Comparison of ENCODE assay signal across 20 mouse cellular contexts in the genomic region with DNA sequence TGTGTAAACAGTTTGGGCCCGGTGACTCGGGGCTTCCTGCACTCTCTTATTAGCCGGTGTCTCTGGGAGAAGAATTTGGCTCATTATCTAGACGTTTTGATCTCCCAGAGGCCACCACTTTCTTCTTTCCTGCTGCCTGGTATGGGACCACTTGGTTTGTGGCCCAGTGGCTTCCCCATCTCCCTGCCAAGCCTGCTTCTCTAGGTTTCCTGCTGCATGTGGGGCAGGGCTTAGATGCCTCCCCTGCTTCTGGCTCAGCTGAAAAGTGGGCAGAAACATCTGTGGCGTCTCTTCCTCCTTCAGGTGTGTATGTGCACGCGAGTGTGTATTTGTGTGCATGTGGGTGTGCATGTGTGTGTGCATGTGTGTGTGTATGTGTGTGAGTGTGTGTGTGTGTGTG.
DNase-seq lines count a peak whose midpoint lies in the region; ATAC-seq and TF ChIP-seq lines count a peak whose summit lies in the region.
"Had no signal": no experiment of that assay in that cellular context is flagged by ENCODE, and none has a peak within 500 bp of the region (broad histone marks: within the 10 kb centered on the region; RNA-seq: fewer than 3 reads in every experiment).

No protein-coding gene starts in this region.

- ATAC-seq in midbrain, embryonic 16.5 days, result no peak
- ATAC-seq in midbrain, embryonic 15.5 days (replicated peaks), result no peak
- no peak for ATAC-seq in megakaryocyte progenitor cell, adult 5-6 weeks (replicated peaks; ENCODE audit: poor library complexity)
- ATAC-seq: CD4-positive, CD25-positive, alpha-beta regulatory T cell, adult 4 months; hindbrain, embryonic 16.5 days; inflammation-experienced regulatory T-cells, adult 6 months had no signal

- peak; percentile 8 for DNase-seq in NIH3T3 (ENCODE audit: low read depth)
- DNase-seq in brain, embryonic 14.5 days (ENCODE audit: low read depth), result peak; percentile 40
- DNase-seq in c-Kit-positive CD71-positive TER-119-positive erythroid progenitor cells, embryonic 14.5 days (ENCODE audit: low spot score), result no peak
- DNase-seq: adrenal gland, postnatal 10 days; B cell, adult 2 months; embryo, embryonic 11 days; gastrocnemius, postnatal 14 days; heart, adult 2 months; heart, postnatal 14 days had no signal

- no peaks in the 10 kb centered on the region for H3K36me3 ChIP-seq in midbrain, embryonic 16.5 days (ENCODE audit: control insufficient read depth, insufficient read depth, low read length)
- no peaks in the 10 kb centered on the region for H3K36me3 ChIP-seq in midbrain, embryonic 15.5 days (replicated peaks)
- H3K36me3 ChIP-seq: embryonic facial prominence, embryonic 15.5 days; G1E; heart, embryonic 15.5 days had no signal

- TF ChIP-seq CTCF in brain, embryonic 14.5 days (IDR thresholded peaks at IDR 0.05; ENCODE audit: borderline replicate concordance, extremely low read depth, insufficient read depth, insufficient read length), result no peak

- 49% methylated on average over 7 of the region's 7 CpGs for WGBS in midbrain, embryonic 16.5 days
- 50% methylated on average over 7 of the region's 7 CpGs for WGBS in midbrain, embryonic 15.5 days

- H3K4me2 ChIP-seq in midbrain, embryonic 16.5 days (ENCODE audit: low read length), result no peak overlapping the region
- H3K4me2 ChIP-seq in midbrain, embryonic 15.5 days, result no peak overlapping the region
- H3K4me2 ChIP-seq: embryonic facial prominence, embryonic 15.5 days; heart, embryonic 11.5 days; heart, embryonic 15.5 days had no signal

- no peaks in the 10 kb centered on the region for H3K9me3 ChIP-seq in midbrain, embryonic 16.5 days (replicated peaks; ENCODE audit: control insufficient read depth, low read length, poor library complexity, severe bottlenecking)
- no peaks in the 10 kb centered on the region for H3K9me3 ChIP-seq in midbrain, embryonic 15.5 days
- H3K9me3 ChIP-seq: embryonic facial prominence, embryonic 15.5 days; G1E; heart, embryonic 15.5 days had no signal

- H3K4me1 ChIP-seq in midbrain, embryonic 16.5 days (ENCODE audit: control insufficient read depth, insufficient read depth, low read length), result peaks cover 3% of the 10 kb centered on the region; the same call in 1 of the 2 replicates
- H3K4me1 ChIP-seq in midbrain, embryonic 15.5 days, result peaks cover 10% of the 10 kb centered on the region; the same call in 1 of the 2 replicates

- no peak overlapping the region for H3K9ac ChIP-seq in midbrain, embryonic 16.5 days (ENCODE audit: low read depth, low read length)
- no peak overlapping the region for H3K9ac ChIP-seq in midbrain, embryonic 15.5 days
- H3K9ac ChIP-seq: embryonic facial prominence, embryonic 15.5 days; heart, embryonic 15.5 days had no signal

- H3K27me3 ChIP-seq in midbrain, embryonic 16.5 days (ENCODE audit: control insufficient read depth, insufficient read depth, low read depth, low read length), result peaks cover 6% of the 10 kb centered on the region; the same call in 1 of the 2 replicates
- H3K27me3 ChIP-seq in midbrain, embryonic 15.5 days (replicated peaks), result peaks cover 3% of the 10 kb centered on the region; the same call in 1 of the 2 replicates

- TF ChIP-seq POLR2A in brain, embryonic 14.5 days (IDR thresholded peaks at IDR 0.05; ENCODE audit: borderline replicate concordance, extremely low read depth, insufficient read depth, insufficient read length, poor library complexity, severe bottlenecking), result no peak

- H3K4me3 ChIP-seq in midbrain, embryonic 16.5 days (ENCODE audit: low read depth, low read length), result no peak overlapping the region
- H3K4me3 ChIP-seq in midbrain, embryonic 15.5 days, result no peak overlapping the region
- H3K4me3 ChIP-seq: embryonic facial prominence, embryonic 15.5 days; erythroblast, embryonic 14.5 days; heart, adult 2 months; heart, embryonic 15.5 days had no signal

- H3K27ac ChIP-seq in midbrain, embryonic 16.5 days (ENCODE audit: low read length), result peak overlapping the region; percentile 37; the same call in 1 of the 2 replicates
- H3K27ac ChIP-seq in midbrain, embryonic 15.5 days, result no peak overlapping the region
- H3K27ac ChIP-seq: embryonic facial prominence, embryonic 15.5 days; heart, adult 2 months; heart, embryonic 15.5 days had no signal
